Mouse (Mus musculus) intestine, embryonic 16.5 days (tissue): Measurements from ENCODE around the gene Runx1. TPM values are rescaled to one million over a fixed set of nuclear protein-coding genes. Genes with fewer than 3 reads are reported as not detected.

Source experiments
- ATAC-seq: fragments of 200-750 bp; cut with Nextera tagmentation; 2 replicates; pipeline ENCODE4 v1.8.0; 2017; ENCODE audit warnings: moderate TSS enrichment, moderate library complexity
- H3K27ac ChIP-seq: fragments of 300-500 bp; sonication (generic); 2 replicates; pipeline ENCODE4 v1.5.1; 2014; ENCODE audit warnings: mild to moderate bottlenecking, low read length
- H3K27me3 ChIP-seq: fragments of 300-500 bp; sonication (generic); replicated peaks from 2 replicates; pipeline ENCODE4 v1.6.1; 2014; ENCODE audit warnings: low read length, control low read depth, mixed read lengths; ENCODE audit not compliant: control insufficient read depth, insufficient read depth
- H3K36me3 ChIP-seq: fragments of 300-500 bp; sonication (generic); 2 replicates; pipeline ENCODE4 v1.6.1; 2014; ENCODE audit warnings: low read length, control low read depth; ENCODE audit not compliant: control insufficient read depth, insufficient read depth
- H3K4me1 ChIP-seq: fragments of 300-500 bp; sonication (generic); 2 replicates; pipeline ENCODE4 v1.6.1; 2014; ENCODE audit warnings: low read length, control low read depth, mixed read lengths; ENCODE audit not compliant: control insufficient read depth, insufficient read depth
- H3K4me2 ChIP-seq: fragments of 300-500 bp; sonication (generic); 2 replicates; pipeline ENCODE4 v1.6.1; 2014; ENCODE audit warnings: low read depth, low read length, control low read depth
- H3K4me3 ChIP-seq: fragments of 300-500 bp; sonication (generic); 2 replicates; pipeline ENCODE4 v1.5.1; 2014; ENCODE audit warnings: mild to moderate bottlenecking, low read length
- H3K9ac ChIP-seq: fragments of 300-500 bp; sonication (generic); 2 replicates; pipeline ENCODE4 v1.6.1; 2014; ENCODE audit warnings: low read depth, low read length
- H3K9me3 ChIP-seq: fragments of 300-500 bp; sonication (generic); 2 replicates; pipeline ENCODE4 v1.6.1; 2016; ENCODE audit warnings: low read length, control low read depth; ENCODE audit not compliant: control insufficient read depth
- WGBS: fragments of 180-500 bp; shearing (Covaris S2); extraction: QIAGEN DNeasy Blood & Tissue Kit; methylation state at CpG from one replicate; pipeline ENCODE4 v1.1.7; 2014; 5-methylcytosine and 5-hydroxymethylcytosine counted together
- polyA plus RNA-seq: library from polyadenylated mRNA; unstranded; fragments of >200 nt; fragmentation: Nextera tagmentation; extraction: Ambion mirVana; gene quantifications from 2 replicates; pipeline ENCODE4 v1.2.1, GENCODE M21; 2015

The Runx1 gene
- polyA plus RNA-seq, 1 experiment from 2014 or later, result 2.3 TPM

DNA sequence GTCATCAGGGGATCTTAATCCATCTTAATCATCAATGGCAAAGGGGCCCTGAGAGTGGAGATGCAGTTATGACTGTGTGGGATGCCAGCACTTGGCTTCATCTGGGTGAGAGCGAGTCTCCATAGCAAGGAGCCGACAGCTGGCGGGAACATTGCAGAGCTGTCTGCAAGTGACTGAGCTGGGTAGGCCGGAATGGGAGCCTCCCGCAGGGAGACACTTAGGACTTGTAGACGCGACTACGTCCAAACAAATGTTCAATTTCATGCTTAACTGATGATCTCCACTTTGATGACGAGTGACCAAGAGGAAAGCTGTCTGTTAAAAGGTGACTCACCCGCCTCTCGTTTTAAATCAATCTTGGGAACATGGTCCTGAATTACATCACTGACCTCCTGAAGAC is 37.5 kb downstream of the Runx1 start:
- Histone ChIP-seq H3K4me1 (no peaks in the 10 kb centered on the region), H3K4me3 (no peak overlapping the region), H3K9ac (no peak overlapping the region), H3K36me3 (no peaks in the 10 kb centered on the region), H3K27ac (no peak overlapping the region), H3K27me3 (no peaks in the 10 kb centered on the region), H3K4me2 (no peak overlapping the region), H3K9me3 (no peaks in the 10 kb centered on the region)
- no peak for ATAC-seq
- WGBS, result 67% methylated on average over 11 of the region's 11 CpGs

DNA sequence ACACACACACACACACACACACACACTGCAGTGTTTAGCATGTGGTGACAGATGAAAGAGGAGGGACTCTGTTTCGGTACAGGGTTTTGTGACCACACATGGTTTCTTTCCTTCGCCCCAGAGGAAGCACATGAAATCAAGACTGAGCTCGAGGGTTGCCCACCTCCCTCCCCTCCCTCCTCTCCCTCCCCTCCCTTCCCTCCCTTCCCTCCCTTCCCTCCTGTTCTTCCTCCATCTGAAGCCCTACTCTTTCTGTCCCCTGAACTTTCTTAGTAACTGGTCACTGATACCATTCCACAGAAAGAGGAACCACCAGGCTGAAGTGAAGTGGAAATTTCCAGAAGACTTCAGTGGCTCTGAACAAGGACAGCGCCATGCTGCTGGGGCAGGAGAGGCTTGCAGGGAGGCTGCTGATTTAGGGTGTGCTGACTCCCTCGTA is 39.0 kb downstream of the Runx1 start:
- H3K9me3 ChIP-seq, result no peaks in the 10 kb centered on the region
- no peak for ATAC-seq
- 54% methylated on average over 5 of the region's 5 CpGs for WGBS

DNA sequence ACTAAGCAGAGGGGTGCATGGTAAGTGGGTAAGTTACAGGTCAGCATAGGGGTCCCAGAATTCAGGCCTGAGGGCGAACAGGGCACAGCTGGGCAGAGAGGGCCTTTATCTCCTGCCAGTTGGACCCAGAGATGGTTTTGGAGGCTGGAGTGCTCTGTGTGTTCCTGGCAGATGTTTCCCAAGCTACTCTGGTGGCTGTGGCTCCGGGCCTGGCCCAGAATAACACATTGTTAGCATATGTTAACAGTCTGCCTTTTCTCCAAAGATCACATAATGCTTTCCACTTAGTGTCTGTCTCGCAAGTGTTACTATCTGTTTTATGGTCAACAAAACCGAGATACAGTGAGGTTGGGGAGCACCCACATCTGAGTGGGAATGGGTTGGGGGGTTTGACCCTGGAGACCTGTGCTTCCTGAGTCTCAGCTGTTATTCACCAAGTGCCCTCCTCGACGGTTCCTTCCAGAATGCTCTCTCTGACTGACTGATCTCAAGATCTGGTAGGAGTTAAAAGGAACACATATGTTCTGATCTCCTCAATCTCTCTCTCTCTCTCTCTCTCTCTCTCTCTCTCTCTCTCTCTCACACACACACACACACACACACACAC is 39.6 kb downstream of the Runx1 start:
- Histone ChIP-seq H3K9me3 (no peaks in the 10 kb centered on the region), H3K4me2 (no peak overlapping the region), H3K27ac (no peak overlapping the region), H3K4me3 (no peak overlapping the region), H3K36me3 (no peaks in the 10 kb centered on the region), H3K27me3 (no peaks in the 10 kb centered on the region), H3K4me1 (no peaks in the 10 kb centered on the region), H3K9ac (no peak overlapping the region)
- WGBS, result 68% methylated on average over 6 of the region's 6 CpGs
- no peak for ATAC-seq

More for the DNA sequence above, 39.0 kb downstream of the Runx1 start:
- H3K4me1 ChIP-seq, result no peaks in the 10 kb centered on the region
- no peaks in the 10 kb centered on the region for H3K36me3 ChIP-seq
- H3K4me3 ChIP-seq, result no peak overlapping the region
- H3K4me2 ChIP-seq, result no peak overlapping the region
- no peak overlapping the region for H3K27ac ChIP-seq
- no peaks in the 10 kb centered on the region for H3K27me3 ChIP-seq
- H3K9ac ChIP-seq, result no peak overlapping the region

DNA sequence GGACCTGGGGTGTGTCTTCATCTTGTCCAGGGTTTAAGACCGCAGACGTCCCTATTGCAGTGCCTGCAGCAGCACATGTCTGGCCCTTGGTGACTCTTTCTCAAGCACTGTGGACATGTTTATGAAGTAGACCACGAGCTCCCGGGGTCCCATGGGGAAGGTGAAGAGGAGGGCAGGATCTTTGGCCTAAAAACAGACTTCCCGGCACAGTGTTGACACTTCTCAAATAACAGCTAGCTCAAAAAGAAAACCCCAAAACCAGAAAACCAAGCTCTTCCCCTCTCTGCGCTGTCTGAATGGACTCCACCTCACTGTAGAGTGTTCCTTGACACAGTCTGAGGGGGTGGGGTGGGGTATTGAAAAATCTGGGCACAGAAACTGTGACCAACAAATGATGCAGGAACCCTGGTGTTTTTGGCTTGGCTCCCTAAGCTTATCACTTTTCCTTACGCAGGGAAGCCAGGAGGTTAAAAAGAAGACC is 42.3 kb downstream of the Runx1 start:
- WGBS, result 46% methylated on average over 7 of the region's 7 CpGs
- ATAC-seq, result no peak
- Histone ChIP-seq H3K27ac (no peak overlapping the region), H3K36me3 (no peaks in the 10 kb centered on the region), H3K4me3 (no peak overlapping the region), H3K27me3 (no peaks in the 10 kb centered on the region), H3K4me2 (no peak overlapping the region), H3K9me3 (no peaks in the 10 kb centered on the region), H3K9ac (no peak overlapping the region), H3K4me1 (no peaks in the 10 kb centered on the region)

DNA sequence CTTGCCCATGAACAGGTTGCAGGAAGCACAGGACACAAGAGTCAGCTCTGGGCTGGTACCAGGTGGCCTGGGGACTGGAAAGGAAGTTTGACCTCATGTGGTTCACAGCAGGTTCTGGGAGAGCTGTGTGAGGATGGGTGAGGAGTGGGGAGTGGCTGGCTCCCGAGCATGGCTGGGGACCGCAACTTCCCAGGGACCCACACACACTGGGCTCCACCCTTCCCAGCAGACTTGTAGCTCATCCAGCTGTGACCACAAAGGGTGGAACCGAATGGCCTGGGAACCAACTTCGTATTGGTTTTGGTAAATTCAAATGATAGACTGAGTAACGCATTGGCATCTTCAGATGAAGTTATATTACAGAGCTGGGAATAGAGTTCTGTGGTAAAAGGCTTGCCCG is 43.5 kb downstream of the Runx1 start:
- no peak overlapping the region for H3K9ac ChIP-seq
- WGBS, result 81% methylated on average over 6 of the region's 6 CpGs
- ATAC-seq, result no peak
- no peak overlapping the region for H3K4me2 ChIP-seq
- H3K27ac ChIP-seq, result no peak overlapping the region
- H3K27me3 ChIP-seq, result no peaks in the 10 kb centered on the region
- no peaks in the 10 kb centered on the region for H3K4me1 ChIP-seq
- H3K36me3 ChIP-seq, result no peaks in the 10 kb centered on the region
- H3K4me3 ChIP-seq, result no peak overlapping the region
- no peaks in the 10 kb centered on the region for H3K9me3 ChIP-seq

DNA sequence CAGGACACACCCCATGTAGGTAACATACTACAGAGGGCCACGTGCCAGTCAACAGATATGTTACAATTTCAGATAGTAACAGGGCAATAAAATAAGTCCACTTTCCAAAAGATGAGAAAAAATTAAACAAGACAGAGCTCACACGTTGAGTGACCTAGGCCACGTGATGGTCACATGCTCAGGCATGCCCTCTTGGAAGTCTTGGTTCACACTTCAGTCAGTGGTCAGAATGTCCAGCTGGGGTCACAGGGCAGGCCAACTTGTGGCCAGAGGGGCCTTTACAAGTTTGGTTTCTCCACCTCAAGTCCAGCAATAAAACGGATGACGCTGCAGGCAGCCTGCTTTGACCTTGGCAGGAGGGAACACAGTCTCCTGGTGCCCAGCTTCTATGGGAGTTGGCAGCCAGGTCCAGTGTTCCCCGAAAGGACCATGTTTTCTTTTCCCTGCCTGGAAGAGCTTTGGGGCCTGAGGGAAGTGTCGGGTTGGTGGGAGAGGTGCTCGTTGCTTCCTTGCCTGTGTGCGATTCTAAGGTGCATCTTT is 46.0 kb downstream of the Runx1 start:
- Histone ChIP-seq H3K4me3 (no peak overlapping the region), H3K4me1 (no peaks in the 10 kb centered on the region), H3K4me2 (no peak overlapping the region), H3K36me3 (no peaks in the 10 kb centered on the region), H3K27me3 (no peaks in the 10 kb centered on the region), H3K27ac (no peak overlapping the region), H3K9me3 (no peaks in the 10 kb centered on the region), H3K9ac (no peak overlapping the region)
- no peak for ATAC-seq
- whole genome bisulfite sequencing, result 81% methylated on average over 9 of the region's 9 CpGs

DNA sequence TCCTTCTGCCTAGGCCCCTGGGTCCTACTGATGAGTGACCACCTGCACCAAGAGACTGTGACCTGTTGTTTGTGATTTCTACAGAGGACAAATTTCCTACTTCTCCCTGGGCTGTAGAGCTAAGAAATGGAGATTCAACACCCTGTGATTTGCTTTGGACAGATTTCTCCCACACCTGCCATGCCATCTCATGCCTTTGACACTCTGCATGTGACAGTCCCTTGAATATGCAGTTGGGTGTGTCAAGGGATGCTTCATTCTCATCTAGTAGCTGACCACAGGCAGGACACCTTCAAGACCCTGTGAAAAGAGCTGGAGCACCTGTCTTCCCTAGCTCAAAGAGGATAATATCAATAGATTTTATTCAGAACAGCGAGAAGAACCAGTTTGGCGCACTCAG is 46.8 kb downstream of the Runx1 start:
- Histone ChIP-seq H3K27ac (no peak overlapping the region), H3K4me3 (no peak overlapping the region)
- 90% methylated on average over 2 of the region's 2 CpGs for WGBS

DNA sequence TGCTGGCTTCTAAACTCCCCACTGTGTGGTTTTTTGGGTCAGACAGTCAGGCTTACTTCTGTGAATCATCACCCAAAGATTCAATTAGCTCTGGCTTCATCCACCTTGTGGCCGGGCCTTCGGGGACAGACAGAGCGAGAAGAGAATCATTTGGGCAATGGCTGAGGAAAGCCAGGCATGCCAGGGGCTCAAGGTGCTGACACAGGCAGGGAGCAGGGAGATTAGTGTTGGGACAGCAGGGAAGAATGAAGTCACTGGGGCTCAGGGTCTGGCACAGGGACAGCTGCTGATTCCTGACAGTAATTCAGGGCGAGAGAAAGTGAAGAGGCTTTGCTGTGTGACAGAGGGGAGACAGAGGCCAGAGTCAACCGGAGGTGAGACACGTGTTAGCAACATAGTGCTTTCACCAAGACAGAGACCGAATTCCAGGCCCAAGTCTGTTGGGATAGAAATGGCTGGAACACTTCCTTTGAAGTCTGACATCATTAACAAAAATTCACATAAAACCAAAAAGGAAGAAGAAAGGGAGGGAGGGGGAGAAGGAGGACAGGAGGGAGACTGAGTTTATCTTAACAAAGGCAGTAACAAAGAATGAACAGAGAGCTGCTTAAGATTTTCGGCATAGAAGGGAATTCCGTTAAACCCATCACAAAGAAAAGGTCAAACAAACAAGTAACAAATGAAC is 47.7 kb downstream of the Runx1 start:
- Histone ChIP-seq H3K4me1 (no peaks in the 10 kb centered on the region), H3K36me3 (no peaks in the 10 kb centered on the region), H3K9ac (no peak overlapping the region), H3K27me3 (no peaks in the 10 kb centered on the region), H3K4me3 (no peak overlapping the region), H3K9me3 (no peaks in the 10 kb centered on the region), H3K4me2 (no peak overlapping the region), H3K27ac (no peak overlapping the region)
- no peak for ATAC-seq
- 43% methylated on average over 9 of the region's 9 CpGs for WGBS

More for the DNA sequence above, 46.8 kb downstream of the Runx1 start:
- no peaks in the 10 kb centered on the region for H3K9me3 ChIP-seq
- no peaks in the 10 kb centered on the region for H3K27me3 ChIP-seq
- H3K4me1 ChIP-seq, result no peaks in the 10 kb centered on the region
- H3K9ac ChIP-seq, result no peak overlapping the region
- H3K36me3 ChIP-seq, result no peaks in the 10 kb centered on the region
- no peak for ATAC-seq
- H3K4me2 ChIP-seq, result no peak overlapping the region

DNA sequence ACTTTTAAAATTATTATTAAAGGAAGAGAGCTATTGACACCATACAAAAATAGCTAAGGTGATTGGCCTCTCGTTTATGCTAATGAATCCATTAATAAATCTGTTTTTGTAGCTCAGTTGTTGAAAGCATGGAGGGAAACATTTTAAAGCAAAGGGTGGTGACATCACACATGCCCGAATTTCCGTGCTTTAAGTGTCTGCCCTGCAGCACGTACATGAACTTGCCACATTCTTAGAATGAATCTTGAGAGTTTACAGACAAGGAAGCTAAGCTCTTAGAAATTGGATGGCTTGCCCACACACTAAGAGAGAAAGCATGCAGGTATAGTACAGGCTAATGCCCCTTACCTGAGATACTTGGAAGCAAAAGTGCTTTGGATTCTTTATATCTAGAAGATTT is 58.1 kb downstream of the Runx1 start:
- H3K4me1 ChIP-seq, result no peaks in the 10 kb centered on the region
- ATAC-seq, result no peak
- no peak overlapping the region for H3K27ac ChIP-seq
- H3K9me3 ChIP-seq, result no peaks in the 10 kb centered on the region
- no peak overlapping the region for H3K4me2 ChIP-seq
- H3K27me3 ChIP-seq, result no peaks in the 10 kb centered on the region
- no peak overlapping the region for H3K4me3 ChIP-seq
- WGBS, result 87% methylated on average over 4 of the region's 4 CpGs
- H3K9ac ChIP-seq, result no peak overlapping the region
- no peaks in the 10 kb centered on the region for H3K36me3 ChIP-seq
